Mouse (Mus musculus): ENCODE measurements around the gene Sertad4. TPM values are rescaled to one million over a fixed set of nuclear protein-coding genes. Genes with fewer than 3 reads are reported as not detected.

Sertad4 gene
- polyA plus RNA-seq, 1 experiment from 2014 or later: 58.0 TPM

DNA sequence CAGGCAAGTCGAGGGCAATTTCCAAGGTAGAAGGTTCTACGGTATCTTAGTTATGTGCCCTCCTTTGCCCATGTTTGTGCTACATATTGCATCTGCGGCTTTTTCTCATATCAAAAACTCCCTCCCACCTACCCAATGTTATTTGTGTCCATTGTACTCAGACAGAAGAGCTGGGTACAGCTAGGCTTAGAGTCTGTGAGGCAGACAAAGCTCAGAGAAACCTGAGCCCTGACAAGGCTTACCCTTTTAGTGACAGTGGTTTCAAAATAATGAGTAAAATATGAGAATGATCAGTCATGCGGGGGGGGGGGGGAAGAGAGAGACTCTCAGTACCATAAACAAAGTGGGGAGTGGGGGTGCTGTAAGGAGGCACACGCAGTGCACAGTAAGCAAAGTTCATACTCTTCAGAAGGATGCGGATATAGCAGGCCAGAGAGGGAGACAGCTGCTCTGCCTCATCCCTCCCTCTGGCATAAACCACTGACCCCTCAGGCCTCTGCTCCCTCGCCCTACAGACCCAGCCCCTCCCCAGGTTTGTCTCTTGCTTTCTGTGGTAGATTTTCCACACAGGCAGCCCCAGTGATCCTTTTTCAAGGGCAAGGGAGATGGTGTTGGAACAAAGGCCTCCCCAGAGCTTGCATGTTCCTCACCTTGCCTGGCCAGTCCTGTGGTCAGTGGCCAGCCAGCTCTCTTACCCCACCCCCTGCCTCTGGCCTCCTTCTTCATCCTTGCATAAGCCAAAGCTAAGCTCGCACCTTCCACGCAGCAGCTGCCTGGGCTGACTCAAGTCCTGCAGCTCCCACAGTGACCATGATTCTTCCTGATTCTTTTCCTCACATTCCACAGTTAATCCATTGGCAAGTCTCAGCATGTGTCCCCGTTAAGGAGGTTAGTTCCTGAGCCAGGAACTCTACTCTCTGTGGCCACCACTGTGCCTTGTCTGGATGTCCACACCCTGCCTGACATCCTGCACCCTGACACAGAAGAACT, 49.1 kb downstream of the Sertad4 start:
- no peak overlapping the region for H3K9ac ChIP-seq
- peak overlapping the region; percentile 89 for H3K27ac ChIP-seq (replicated peaks)
- ATAC-seq (ENCODE audit: insufficient number of reproducible peaks, low FRiP score, low TSS enrichment, low read depth): peak; percentile 70
- H3K27me3 ChIP-seq: no peaks in the 10 kb centered on the region
- H3K9me3 ChIP-seq (replicated peaks): no peaks in the 10 kb centered on the region
- H3K36me3 ChIP-seq: no peaks in the 10 kb centered on the region
- no peak overlapping the region for H3K4me2 ChIP-seq (replicated peaks)
- WGBS: 31% methylated on average over 10 of the region's 10 CpGs
- H3K4me1 ChIP-seq: peaks cover 24% of the 10 kb centered on the region
- no peak overlapping the region for H3K4me3 ChIP-seq (replicated peaks)

DNA sequence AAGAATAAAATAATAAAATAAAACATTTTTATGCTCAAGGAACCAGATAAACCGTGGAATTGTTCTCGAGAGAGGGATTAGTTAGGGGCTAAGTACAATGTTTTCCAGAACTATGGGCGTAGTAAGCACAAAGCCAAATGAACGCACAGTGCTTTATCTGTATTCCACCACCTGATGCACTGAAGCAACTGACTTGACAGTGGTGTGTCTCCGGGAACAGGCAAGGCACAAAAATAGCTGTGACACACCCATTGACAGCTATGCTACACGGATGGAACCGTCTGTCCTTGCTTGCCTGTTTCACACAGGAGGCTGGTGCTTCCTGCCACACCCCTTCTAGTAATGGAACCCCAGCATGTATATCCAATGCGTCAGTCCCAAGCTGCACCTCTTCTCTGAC, 55.2 kb downstream of the Sertad4 start:
- Histone ChIP-seq H3K9me3 (replicated peaks) (no peaks in the 10 kb centered on the region), H3K27me3 (no peaks in the 10 kb centered on the region), H3K4me1 (peaks cover 52% of the 10 kb centered on the region), H3K36me3 (no peaks in the 10 kb centered on the region), H3K27ac (replicated peaks) (peak overlapping the region; percentile 93), H3K4me3 (replicated peaks) (no peak overlapping the region), H3K9ac (no peak overlapping the region), H3K4me2 (replicated peaks) (no peak overlapping the region)
- whole genome bisulfite sequencing: 34% methylated on average over 8 of the region's 8 CpGs
- no peak for ATAC-seq (ENCODE audit: insufficient number of reproducible peaks, low FRiP score, low TSS enrichment, low read depth)

DNA sequence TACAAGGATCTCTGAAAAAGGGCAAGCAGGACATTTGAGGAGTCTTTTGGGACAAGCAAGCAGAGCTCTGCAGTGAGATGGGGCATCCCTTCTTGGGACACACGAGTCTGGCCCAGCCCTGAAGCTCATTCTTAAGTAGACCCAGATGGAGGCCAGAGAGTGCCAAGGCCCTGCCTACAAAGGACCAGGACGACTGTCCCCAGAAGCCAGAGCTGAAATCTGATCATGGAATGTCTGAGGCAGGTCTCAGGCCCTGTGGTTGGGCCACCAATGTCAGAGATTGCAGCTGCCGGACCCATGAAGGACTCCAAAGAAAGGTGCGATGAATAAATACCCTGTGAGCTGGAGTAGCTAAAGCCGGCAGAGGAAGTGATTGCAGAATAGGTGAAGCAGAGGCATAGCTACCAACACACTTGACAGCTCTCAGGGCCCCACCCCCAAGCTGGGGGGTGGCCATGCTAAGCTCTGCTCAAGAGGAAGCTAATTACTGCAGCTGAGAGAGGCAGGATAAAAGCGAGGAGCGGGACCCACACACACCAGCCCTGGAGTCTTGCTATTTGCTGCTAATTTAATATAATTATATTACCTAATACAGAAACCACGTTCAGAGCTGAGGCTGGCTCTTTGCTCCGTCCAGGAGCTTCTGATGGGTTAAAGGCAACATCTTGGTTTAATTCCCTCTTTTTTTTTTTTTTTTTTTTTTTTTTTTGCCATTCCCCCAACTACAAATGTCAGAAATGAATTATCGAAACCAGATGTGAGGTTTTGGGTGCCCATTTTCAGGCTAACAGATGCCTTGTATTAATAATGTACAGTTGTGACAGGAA, 56.2 kb downstream of the Sertad4 start:
- no peak overlapping the region for H3K9ac ChIP-seq
- 0 out of 2 replicates have a peak overlapping the region, but pooled peaks have one; percentile 6 for H3K4me2 ChIP-seq (replicated peaks)
- H3K27me3 ChIP-seq: no peaks in the 10 kb centered on the region
- H3K36me3 ChIP-seq: no peaks in the 10 kb centered on the region
- no peaks in the 10 kb centered on the region for H3K9me3 ChIP-seq (replicated peaks)
- peaks cover 53% of the 10 kb centered on the region for H3K4me1 ChIP-seq
- H3K4me3 ChIP-seq (replicated peaks): no peak overlapping the region
- peak; percentile 55 for ATAC-seq (ENCODE audit: insufficient number of reproducible peaks, low FRiP score, low TSS enrichment, low read depth)
- H3K27ac ChIP-seq (replicated peaks): peak overlapping the region; percentile 93
- WGBS: 9% methylated on average over 10 of the region's 10 CpGs

- peak; percentile 80 for ATAC-seq (ENCODE audit: insufficient number of reproducible peaks, low FRiP score, low TSS enrichment, low read depth)
- 30% methylated on average over 16 of the region's 16 CpGs for WGBS
- no peaks in the 10 kb centered on the region for H3K27me3 ChIP-seq
- peaks cover 58% of the 10 kb centered on the region for H3K4me1 ChIP-seq
- no peak overlapping the region for H3K9ac ChIP-seq
- H3K36me3 ChIP-seq: no peaks in the 10 kb centered on the region
- no peak overlapping the region for H3K4me3 ChIP-seq (replicated peaks)
- H3K27ac ChIP-seq (replicated peaks): peak overlapping the region; percentile 93
- H3K4me2 ChIP-seq (replicated peaks): 0 out of 2 replicates have a peak overlapping the region, but pooled peaks have one; percentile 6
- H3K9me3 ChIP-seq (replicated peaks): no peaks in the 10 kb centered on the region
Measured at GRCm38 (mm10) chr1:192798212-192799164, 57.1 kb downstream of the Sertad4 start.

DNA sequence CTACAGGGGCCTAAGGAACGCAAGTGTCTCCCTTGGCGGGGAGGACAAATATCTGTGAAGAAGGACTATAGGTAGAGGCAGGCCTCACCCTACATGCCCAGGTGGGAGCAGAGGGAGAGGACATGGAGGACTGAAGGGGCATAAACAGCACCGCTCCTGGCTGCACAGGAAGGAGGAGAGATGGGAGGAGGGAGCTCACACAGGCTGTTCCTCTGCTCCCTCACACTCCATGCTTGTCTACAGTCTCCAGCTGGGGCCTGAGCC, 58.6 kb downstream of the Sertad4 start:
- no peak for ATAC-seq (ENCODE audit: insufficient number of reproducible peaks, low FRiP score, low TSS enrichment, low read depth)
- no peak overlapping the region for H3K4me3 ChIP-seq (replicated peaks)
- no peak overlapping the region for H3K9ac ChIP-seq
- no peak overlapping the region for H3K4me2 ChIP-seq (replicated peaks)
- peaks cover 73% of the 10 kb centered on the region for H3K4me1 ChIP-seq
- 50% methylated on average over 3 of the region's 3 CpGs for WGBS
- H3K27me3 ChIP-seq: no peaks in the 10 kb centered on the region
- H3K27ac ChIP-seq (replicated peaks): peak overlapping the region; percentile 80
- H3K36me3 ChIP-seq: no peaks in the 10 kb centered on the region
- no peaks in the 10 kb centered on the region for H3K9me3 ChIP-seq (replicated peaks)

DNA sequence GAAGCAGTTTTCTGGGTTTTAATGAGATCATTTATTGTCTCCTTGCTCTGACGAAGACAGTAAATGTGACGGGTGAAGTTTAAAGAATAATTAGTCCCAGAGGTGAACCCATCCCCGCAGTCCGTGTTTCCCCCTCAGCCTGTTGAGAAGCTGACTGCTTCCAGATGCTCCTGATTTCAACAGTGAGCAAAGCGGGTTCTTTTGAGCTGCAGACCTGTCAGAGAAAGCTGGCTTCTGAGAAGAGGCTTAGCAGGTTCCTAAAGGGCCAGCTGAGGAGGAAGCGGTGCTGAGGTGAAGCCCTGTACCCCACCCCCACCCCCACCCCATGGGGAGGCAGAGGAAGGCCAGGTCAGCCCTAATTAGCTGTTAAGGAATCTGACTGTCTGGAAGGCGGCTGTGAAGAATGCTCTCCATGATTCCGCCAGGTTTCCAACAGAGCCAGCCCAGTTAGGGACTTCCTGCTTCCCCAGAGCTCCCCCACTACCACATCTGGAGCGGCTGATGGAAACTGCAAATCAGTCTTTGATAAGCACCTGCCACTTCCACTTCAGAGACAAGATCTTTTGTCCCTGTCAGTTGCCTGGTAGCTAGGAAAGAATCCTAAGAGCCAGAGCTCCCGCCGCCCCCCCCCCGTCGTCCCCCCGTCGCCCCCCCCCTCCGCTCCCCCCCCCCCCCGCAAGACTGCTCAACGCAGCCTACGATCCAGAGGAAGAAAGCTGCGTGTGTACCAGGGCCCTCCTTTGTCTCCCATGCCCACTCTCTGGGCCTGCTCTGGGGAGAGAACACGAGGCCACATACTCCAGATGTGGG, 59.1 kb downstream of the Sertad4 start:
- peak; percentile 24; the same call in 1 of the 2 replicates for ATAC-seq (ENCODE audit: insufficient number of reproducible peaks, low FRiP score, low TSS enrichment, low read depth)
- no peaks in the 10 kb centered on the region for H3K27me3 ChIP-seq
- 12% methylated on average over 12 of the region's 21 CpGs for WGBS
- no peaks in the 10 kb centered on the region for H3K36me3 ChIP-seq
- no peaks in the 10 kb centered on the region for H3K9me3 ChIP-seq (replicated peaks)
- H3K4me1 ChIP-seq: peaks cover 79% of the 10 kb centered on the region
- H3K4me3 ChIP-seq (replicated peaks): no peak overlapping the region
- 0 out of 2 replicates have a peak overlapping the region, but pooled peaks have one; percentile 12 for H3K4me2 ChIP-seq (replicated peaks)
- no peak overlapping the region for H3K9ac ChIP-seq
- peak overlapping the region; percentile 80 for H3K27ac ChIP-seq (replicated peaks)

GRCm38 (mm10) chr1:192794957-192795745, 60.4 kb downstream of the Sertad4 start:
- Histone ChIP-seq H3K4me2 (replicated peaks) (no peak overlapping the region), H3K36me3 (no peaks in the 10 kb centered on the region), H3K4me3 (replicated peaks) (no peak overlapping the region), H3K9me3 (replicated peaks) (no peaks in the 10 kb centered on the region), H3K4me1 (peaks cover 83% of the 10 kb centered on the region), H3K27me3 (no peaks in the 10 kb centered on the region), H3K9ac (no peak overlapping the region), H3K27ac (replicated peaks) (peak overlapping the region; percentile 79)
- no peak for ATAC-seq (ENCODE audit: insufficient number of reproducible peaks, low FRiP score, low TSS enrichment, low read depth)
- WGBS: 55% methylated on average over 9 of the region's 9 CpGs
